Mouse (Mus musculus) kidney, embryonic 16.5 days (tissue): ENCODE measurements around the gene Map3k6. TPM values are rescaled to one million over a fixed set of nuclear protein-coding genes. Genes with fewer than 3 reads are reported as not detected.

Experiments
- ATAC-seq: fragments of 200-750 bp; cut with Nextera tagmentation; 2 replicates; pipeline ENCODE4 v1.8.0; 2017; ENCODE audit warnings: moderate TSS enrichment; ENCODE audit not compliant: low FRiP score, low TSS enrichment
- H3K27ac ChIP-seq: fragments of 300-500 bp; sonication (generic); 2 replicates; pipeline ENCODE4 v1.5.1; 2014; ENCODE audit warnings: low read length
- H3K27me3 ChIP-seq: fragments of 300-500 bp; sonication (generic); 2 replicates; pipeline ENCODE4 v1.6.1; 2014; ENCODE audit warnings: low read length, control low read depth, mixed read lengths; ENCODE audit not compliant: insufficient read depth
- H3K36me3 ChIP-seq: fragments of 300-500 bp; sonication (generic); 2 replicates; pipeline ENCODE4 v1.6.1; 2014; ENCODE audit warnings: low read length, control low read depth, mixed read lengths; ENCODE audit not compliant: insufficient read depth
- H3K4me1 ChIP-seq: fragments of 300-500 bp; sonication (generic); 2 replicates; pipeline ENCODE4 v1.6.1; 2014; ENCODE audit warnings: low read length, control low read depth, mixed read lengths; ENCODE audit not compliant: insufficient read depth
- H3K4me2 ChIP-seq: fragments of 300-500 bp; sonication (generic); replicated peaks from 2 replicates; pipeline ENCODE4 v1.6.1; 2014; ENCODE audit warnings: low read depth, low read length
- H3K4me3 ChIP-seq: fragments of 300-500 bp; sonication (generic); 2 replicates; pipeline ENCODE4 v1.5.1; 2014; ENCODE audit warnings: mild to moderate bottlenecking, low read length
- H3K9ac ChIP-seq: fragments of 300-500 bp; sonication (generic); replicated peaks from 2 replicates; pipeline ENCODE4 v1.6.1; 2014; ENCODE audit warnings: low read length
- H3K9me3 ChIP-seq: fragments of 300-500 bp; sonication (generic); 2 replicates; pipeline ENCODE4 v1.6.1; 2016; ENCODE audit warnings: low read length, control low read depth
- WGBS: fragments of 180-500 bp; shearing (Covaris S2); extraction: QIAGEN DNeasy Blood & Tissue Kit; methylation state at CpG from one replicate; pipeline ENCODE4 v1.1.7; 2014; 5-methylcytosine and 5-hydroxymethylcytosine counted together
- polyA plus RNA-seq: library from polyadenylated mRNA; unstranded; fragments of >200 nt; fragmentation: Nextera tagmentation; extraction: Ambion mirVana; gene quantifications from 2 replicates; pipeline ENCODE4 v1.2.1, GENCODE M21; 2015

The Map3k6 gene
- polyA plus RNA-seq, 1 experiment from 2014 or later = 3.8 TPM

GRCm38 (mm10) chr4:133213268-133213590 is 27.4 kb upstream of the Map3k6 start:
- Histone ChIP-seq H3K4me1 (peaks cover 20% of the 10 kb centered on the region), H3K9me3 (no peaks in the 10 kb centered on the region), H3K4me2 (peak overlapping the region; percentile 100), H3K36me3 (no peaks in the 10 kb centered on the region), H3K27ac (no peak overlapping the region), H3K9ac (peak overlapping the region; percentile 66; the same call in 1 of the 2 replicates), H3K4me3 (peak overlapping the region; percentile 69), H3K27me3 (peaks cover 9% of the 10 kb centered on the region)
- WGBS = 3% methylated on average over 8 of the region's 9 CpGs
- no peak for ATAC-seq

- no peak for ATAC-seq
Measured at GRCm38 (mm10) chr4:133213661-133214060, 27.0 kb upstream of the Map3k6 start.

GRCm38 (mm10) chr4:133217641-133218040 is 23.0 kb upstream of the Map3k6 start:
- 3% methylated on average over 5 of the region's 5 CpGs for WGBS
- Histone ChIP-seq H3K4me1 (peaks cover 27% of the 10 kb centered on the region), H3K27ac (no peak overlapping the region), H3K4me3 (no peak overlapping the region), H3K27me3 (peaks cover 14% of the 10 kb centered on the region), H3K9ac (no peak overlapping the region), H3K36me3 (no peaks in the 10 kb centered on the region), H3K4me2 (no peak overlapping the region), H3K9me3 (no peaks in the 10 kb centered on the region)
- ATAC-seq = no peak

More at GRCm38 (mm10) chr4:133213661-133214060, 27.0 kb upstream of the Map3k6 start:
- Histone ChIP-seq H3K9me3 (no peaks in the 10 kb centered on the region), H3K27ac (no peak overlapping the region), H3K27me3 (peaks cover 9% of the 10 kb centered on the region), H3K4me3 (peak overlapping the region; percentile 69; the same call in 1 of the 2 replicates), H3K4me1 (peaks cover 20% of the 10 kb centered on the region), H3K36me3 (no peaks in the 10 kb centered on the region), H3K4me2 (peak overlapping the region; percentile 100), H3K9ac (no peak overlapping the region)
- 15% methylated on average over 10 of the region's 10 CpGs for WGBS

GRCm38 (mm10) chr4:133218745-133219144 is 21.9 kb upstream of the Map3k6 start:
- no peak overlapping the region for H3K9ac ChIP-seq
- peaks cover 20% of the 10 kb centered on the region for H3K4me1 ChIP-seq
- ATAC-seq = no peak
- WGBS = 92% methylated on average over 3 of the region's 3 CpGs
- no peak overlapping the region for H3K4me3 ChIP-seq
- no peak overlapping the region for H3K27ac ChIP-seq
- no peak overlapping the region for H3K4me2 ChIP-seq
- H3K9me3 ChIP-seq = no peaks in the 10 kb centered on the region
- no peaks in the 10 kb centered on the region for H3K36me3 ChIP-seq
- peaks cover 10% of the 10 kb centered on the region for H3K27me3 ChIP-seq

- 0 out of 2 replicates have a peak overlapping the region, but pooled peaks have one; percentile 40 for H3K27ac ChIP-seq
- H3K36me3 ChIP-seq = no peaks in the 10 kb centered on the region
- 2% methylated on average over 25 of the region's 25 CpGs for WGBS
- peak; percentile 78 for ATAC-seq
- peak overlapping the region; percentile 78 for H3K4me2 ChIP-seq
- peak overlapping the region; percentile 49 for H3K4me3 ChIP-seq
- peaks cover 4% of the 10 kb centered on the region; the same call in 1 of the 2 replicates for H3K27me3 ChIP-seq
- peak overlapping the region; percentile 65 for H3K9ac ChIP-seq
- H3K4me1 ChIP-seq = peaks cover 19% of the 10 kb centered on the region
- H3K9me3 ChIP-seq = no peaks in the 10 kb centered on the region
Measured at GRCm38 (mm10) chr4:133220656-133221055, 20.0 kb upstream of the Map3k6 start.

- 84% methylated on average over 8 of the region's 8 CpGs for WGBS
- Histone ChIP-seq H3K36me3 (no peaks in the 10 kb centered on the region), H3K27ac (no peak overlapping the region), H3K4me2 (no peak overlapping the region), H3K27me3 (peaks cover 4% of the 10 kb centered on the region; the same call in 1 of the 2 replicates), H3K4me3 (no peak overlapping the region), H3K4me1 (peaks cover 19% of the 10 kb centered on the region), H3K9me3 (no peaks in the 10 kb centered on the region), H3K9ac (no peak overlapping the region)
- no peak for ATAC-seq
Measured at GRCm38 (mm10) chr4:133221701-133222100, 18.9 kb upstream of the Map3k6 start.

- Histone ChIP-seq H3K4me1 (peaks cover 19% of the 10 kb centered on the region), H3K36me3 (no peaks in the 10 kb centered on the region), H3K9me3 (no peaks in the 10 kb centered on the region), H3K27me3 (peaks cover 4% of the 10 kb centered on the region; the same call in 1 of the 2 replicates), H3K4me3 (no peak overlapping the region), H3K27ac (no peak overlapping the region), H3K4me2 (no peak overlapping the region), H3K9ac (no peak overlapping the region)
- 66% methylated on average over 5 of the region's 5 CpGs for WGBS
- no peak for ATAC-seq
Measured at GRCm38 (mm10) chr4:133223875-133224274, 16.7 kb upstream of the Map3k6 start.

GRCm38 (mm10) chr4:133226073-133226472 is 14.5 kb upstream of the Map3k6 start:
- H3K4me3 ChIP-seq = no peak overlapping the region
- 60% methylated on average over 10 of the region's 10 CpGs for WGBS
- peaks cover 14% of the 10 kb centered on the region for H3K4me1 ChIP-seq
- H3K4me2 ChIP-seq = no peak overlapping the region
- no peak overlapping the region for H3K9ac ChIP-seq
- H3K27me3 ChIP-seq = peaks cover 4% of the 10 kb centered on the region; the same call in 1 of the 2 replicates
- ATAC-seq = no peak
- H3K36me3 ChIP-seq = no peaks in the 10 kb centered on the region
- H3K9me3 ChIP-seq = no peaks in the 10 kb centered on the region
- H3K27ac ChIP-seq = no peak overlapping the region

GRCm38 (mm10) chr4:133227636-133228035 is 13.0 kb upstream of the Map3k6 start:
- Histone ChIP-seq H3K27ac (no peak overlapping the region), H3K9ac (no peak overlapping the region), H3K27me3 (no peaks in the 10 kb centered on the region), H3K4me2 (no peak overlapping the region), H3K4me1 (peaks cover 4% of the 10 kb centered on the region; the same call in 1 of the 2 replicates), H3K4me3 (no peak overlapping the region), H3K9me3 (no peaks in the 10 kb centered on the region), H3K36me3 (no peaks in the 10 kb centered on the region)
- 0 out of 2 replicates have a peak, but pooled peaks have one; percentile 33 for ATAC-seq
- WGBS = 43% methylated on average over 8 of the region's 8 CpGs

GRCm38 (mm10) chr4:133229582-133229981 is 11.0 kb upstream of the Map3k6 start:
- Histone ChIP-seq H3K4me2 (no peak overlapping the region), H3K9ac (no peak overlapping the region), H3K9me3 (no peaks in the 10 kb centered on the region), H3K4me3 (no peak overlapping the region), H3K27ac (no peak overlapping the region), H3K4me1 (no peaks in the 10 kb centered on the region), H3K27me3 (0 out of 2 replicates have a peak, but pooled peaks cover 2% of the 10 kb centered on the region), H3K36me3 (no peaks in the 10 kb centered on the region)
- WGBS = 77% methylated on average over 8 of the region's 8 CpGs
- ATAC-seq = no peak
